Mouse (Mus musculus): Measurements from ENCODE around the gene Prelid1.

GRCm38 (mm10) chr13:55328171-55328570 is 7.9 kb downstream of the Prelid1 start:
- TF ChIP-seq CTCF (IDR thresholded peaks at IDR 0.05; ENCODE audit: low read depth) (no peak), EP300 (IDR thresholded peaks at IDR 0.05; ENCODE audit: low read depth) (no peak)

All from liver, embryonic 14.5 days (tissue).